Mouse (Mus musculus) small intestine, adult 2 months (tissue): ENCODE data around the gene Ubr4.
A peak's percentile ranks its signal among the peaks of the same experiment; 100 is the strongest.

Experiments
- CTCF ChIP-seq: fragments of 200-500 bp; IDR thresholded peaks from 2 replicates; pipeline ENCODE4 v1.5.1; 2012; ENCODE audit warnings: low read depth, mild to moderate bottlenecking, control low read depth, inconsistent platforms, low read length, moderate library complexity, mixed read lengths; ENCODE audit not compliant: insufficient replicate concordance, insufficient read length; ENCODE audit errors: extremely low read depth
- POLR2A ChIP-seq: fragments of 200-500 bp; IDR thresholded peaks from 2 replicates; pipeline ENCODE4 v1.6.1; 2012; ENCODE audit warnings: low read depth, mild to moderate bottlenecking, control low read depth, inconsistent platforms, low read length, moderate library complexity

GRCm38 (mm10) chr4:139312632-139313031 lies 39.8 kb upstream of the Ubr4 start:
- TF ChIP-seq CTCF, result peak; percentile 45; the same call in 1 of the 2 replicates
- TF ChIP-seq POLR2A, result no peak
